Mouse (Mus musculus) embryonic stem cell, embryonic (primary cell): ENCODE measurements around the gene Ythdc1.
"Not testable (repeated sequence)": the region's sequence is repeated elsewhere in the genome, so short reads cannot be mapped to it uniquely, and the experiment has no call there.

ENCODE experiments used
- CTCF ChIA-PET, 4 experiments: fragments of 300-600 bp in 2 of 4; fragments of 350-600 bp in 2 of 4; sonication (Branson Sonifier 250); formaldehyde crosslinking; loops; one replicate each; lab custom pipeline; 2022; ENCODE audit warnings: inconsistent platforms in 2 of 4; lab: Charles Lee
- POLR2A ChIA-PET, 4 experiments: fragments of 300-600 bp in 2 of 4; fragments of 350-600 bp in 2 of 4; sonication (Branson Sonifier 250); formaldehyde crosslinking; loops; one replicate each; lab custom pipeline; 2022; ENCODE audit warnings: antibody characterized with exemption in 4 of 4, inconsistent platforms in 1 of 4; lab: Charles Lee

Gene Ythdc1

DNA sequence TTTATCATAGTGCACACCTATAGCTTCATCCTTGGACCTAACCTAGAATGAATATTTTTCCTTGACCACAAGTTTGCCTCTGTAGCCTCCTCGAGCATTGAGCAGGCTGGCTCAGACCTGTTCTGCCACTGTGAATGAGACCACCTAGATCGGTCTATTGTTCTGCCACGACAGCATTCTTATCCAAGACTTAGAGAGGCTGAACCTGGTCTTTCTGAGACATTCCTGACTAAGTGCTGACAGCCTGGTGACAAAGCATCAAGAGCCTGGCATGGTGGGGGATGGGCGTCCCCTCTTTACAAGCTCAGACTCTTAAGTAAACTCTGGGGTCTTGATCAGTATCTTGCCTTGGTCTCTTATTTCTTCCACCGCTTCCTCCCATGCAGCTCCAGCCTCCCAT lies 47.6 kb downstream of the Ythdc1 start:
- CTCF ChIA-PET = interaction anchor here in 1 of 4 experiments (1.2 kb wide), 1 partner anchor 291 kb away, joined by 5 read pairs; no protein-coding TSS in a partner anchor
- POLR2A ChIA-PET = interaction anchor here in 3 of 4 experiments (0.6 to 1.0 kb wide), 3 partner anchors 47 to 679 kb away, joined by 3 to 5 read pairs (median 3); partner anchors contain the start of genes Uba6 (in 1 of the 3) and Ythdc1 (in 1 of the 3)

DNA sequence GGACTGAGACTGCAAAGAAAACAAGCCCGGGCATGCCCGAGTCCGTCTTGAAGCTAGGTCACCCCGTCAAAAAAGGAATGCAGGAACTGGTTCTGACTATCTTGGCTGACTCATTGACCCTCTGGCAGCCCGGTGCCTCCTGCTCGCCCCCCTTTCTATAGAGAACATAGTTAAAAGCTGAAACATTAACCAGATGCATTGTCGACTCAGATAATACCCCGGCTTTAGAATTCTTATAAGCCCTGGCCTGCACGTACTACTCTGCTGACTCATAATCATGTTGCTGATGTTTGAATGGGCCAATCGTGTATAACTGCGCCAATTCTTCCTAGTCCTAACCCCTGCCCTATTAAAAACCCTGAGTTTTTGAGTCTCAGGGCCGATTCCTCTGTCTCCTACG lies 52.5 kb downstream of the Ythdc1 start:
- POLR2A ChIA-PET = interaction anchor here in 1 of 4 experiments (1.0 kb wide), 1 partner anchor 684 kb away, joined by 5 read pairs; the partner anchor contains the start of gene Uba6
- CTCF ChIA-PET = not testable (repeated sequence)

DNA sequence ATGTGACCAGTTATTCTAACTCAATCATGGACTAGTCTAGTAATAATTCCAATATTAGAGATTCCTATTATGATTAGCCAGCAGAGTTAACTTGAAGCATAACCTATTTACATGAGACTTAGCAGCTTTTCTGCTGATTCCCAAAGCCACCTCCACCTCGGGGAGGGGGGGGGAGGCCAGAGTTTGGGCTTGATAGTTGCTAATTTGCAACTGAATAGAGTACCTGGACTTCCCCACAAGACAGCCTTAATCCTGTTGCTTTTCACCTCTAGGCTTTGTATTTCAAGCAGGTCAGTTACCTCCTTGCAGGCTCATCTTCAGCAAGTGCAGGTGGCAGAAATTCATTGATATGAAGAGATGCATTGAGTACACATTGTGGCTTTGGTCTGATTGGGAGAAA lies 53.7 kb downstream of the Ythdc1 start:
- ChIA-PET CTCF (no interaction called here), POLR2A (interaction anchor here in 1 of 4 experiments (0.6 to 1.6 kb wide), 4 partner anchors 14 to 685 kb away, joined by 3 to 5 read pairs (median 4); partner anchors contain the start of gene Uba6)

GRCm38 (mm10) chr5:86858336-86858735 lies 54.3 kb downstream of the Ythdc1 start:
- POLR2A ChIA-PET = interaction anchor here in 1 of 4 experiments (0.7 to 1.6 kb wide), 4 partner anchors 14 to 686 kb away, joined by 3 to 5 read pairs (median 4); partner anchors contain the start of gene Uba6

GRCm38 (mm10) chr5:86871877-86872276 lies 67.9 kb downstream of the Ythdc1 start:
- ChIA-PET POLR2A (interaction anchor here in 1 of 4 experiments (1.0 to 1.4 kb wide), 2 partner anchors 12 to 14 kb away, joined by 3 read pairs; no protein-coding TSS in a partner anchor), CTCF (interaction anchor here in 1 of 4 experiments (0.7 kb wide), 1 partner anchor 19 kb away, joined by 3 read pairs; no protein-coding TSS in a partner anchor)

More at GRCm38 (mm10) chr5:86858336-86858735, 54.3 kb downstream of the Ythdc1 start:
- CTCF ChIA-PET = no interaction called here
